39 mouse cellular contexts compared by ENCODE assay signal in genomic region chr7:24758520-24758919, GRCm38 (mm10). TPM values are rescaled to one million over a fixed set of nuclear protein-coding genes. Genes with fewer than 3 reads are reported as not detected.
"Had no signal": no experiment of that assay in that cellular context is flagged by ENCODE, and none has a peak within 500 bp of the region (broad histone marks: within the 10 kb centered on the region; RNA-seq: fewer than 3 reads in every experiment).

No protein-coding gene starts in this region.

- H3K27me3 ChIP-seq: heart, embryonic 15.5 days; hindbrain, embryonic 13.5 days; hindbrain, embryonic 15.5 days; kidney, embryonic 15.5 days; limb, embryonic 12.5 days had no signal

- H3K9me3 ChIP-seq: heart, embryonic 13.5 days; heart, embryonic 15.5 days; hindbrain, embryonic 13.5 days; hindbrain, embryonic 15.5 days; kidney, embryonic 15.5 days; limb, embryonic 10.5 days; limb, embryonic 12.5 days had no signal

- H3K4me2 ChIP-seq: heart, embryonic 11.5 days; heart, embryonic 13.5 days; heart, embryonic 15.5 days; hindbrain, embryonic 13.5 days; hindbrain, embryonic 15.5 days; kidney, embryonic 15.5 days; limb, embryonic 12.5 days; liver, embryonic 11.5 days had no signal

- ATAC-seq: hindbrain, postnatal 0 days; intestine, embryonic 16.5 days had no signal

- H3K36me3 ChIP-seq: heart, embryonic 13.5 days; heart, embryonic 15.5 days; hindbrain, embryonic 13.5 days; hindbrain, embryonic 15.5 days; kidney, embryonic 15.5 days; limb, embryonic 10.5 days; limb, embryonic 12.5 days had no signal

- H3K4me3 ChIP-seq: heart, adult 2 months; heart, embryonic 13.5 days; heart, embryonic 15.5 days; hindbrain, embryonic 13.5 days; hindbrain, embryonic 15.5 days; kidney, embryonic 15.5 days; left cerebral cortex, adult 2 months; limb, embryonic 10.5 days; limb, embryonic 12.5 days had no signal

- DNase-seq: gastrocnemius, postnatal 14 days; gastrocnemius, postnatal 36 days; heart, adult 11 months; heart, adult 2 months; heart, postnatal 14 days; heart, postnatal 36 days; kidney, adult 11 months; kidney, adult 2 months; kidney, adult 9 months; kidney, postnatal 14 days; kidney, postnatal 36 days; liver had no signal

- H3K27ac ChIP-seq: heart, adult 2 months; heart, embryonic 13.5 days; heart, embryonic 15.5 days; hindbrain, embryonic 13.5 days; hindbrain, embryonic 15.5 days; hindbrain, postnatal 0 days; kidney, embryonic 15.5 days; kidney, postnatal 0 days; left cerebral cortex, adult 2 months; limb, embryonic 10.5 days; limb, embryonic 12.5 days had no signal

- H3K9ac ChIP-seq: heart, embryonic 13.5 days; heart, embryonic 15.5 days; hindbrain, embryonic 13.5 days; hindbrain, embryonic 15.5 days; kidney, embryonic 15.5 days; limb, embryonic 12.5 days had no signal

- H3K4me1 ChIP-seq: heart, embryonic 13.5 days; heart, embryonic 15.5 days; hindbrain, embryonic 13.5 days; hindbrain, embryonic 15.5 days; kidney, embryonic 15.5 days; limb, embryonic 10.5 days; limb, embryonic 12.5 days had no signal

RNA-seq across cellular contexts. Expression of gene Cd177, which starts 1.6 kb away (rescaled TPM):
- total RNA-seq: gastrocnemius, adult 18-20 months; gastrocnemius, adult 8-10 months; gastrocnemius, postnatal 14 days; gastrocnemius, postnatal 36 days; layer of hippocampus, postnatal 10 days; layer of hippocampus, postnatal 25 days; left cerebral cortex, adult 2 months; left cerebral cortex, postnatal 14 days; left cerebral cortex, postnatal 36 days had no signal
- polyA plus RNA-seq: hindbrain, embryonic 11.5 days; limb, embryonic 10.5 days; limb, embryonic 12.5 days had no signal

RNA-seq across cellular contexts. Expression of gene Ceacam10, which starts 18.5 kb away (rescaled TPM):
- total RNA-seq: gastrocnemius, adult 18-20 months; gastrocnemius, adult 8-10 months; gastrocnemius, postnatal 14 days; gastrocnemius, postnatal 36 days; heart, adult 2 months; heart, postnatal 14 days; heart, postnatal 36 days; hindbrain, postnatal 0 days; layer of hippocampus, adult 18-20 months; layer of hippocampus, postnatal 10 days; layer of hippocampus, postnatal 25 days; left cerebral cortex, adult 2 months; left cerebral cortex, postnatal 14 days; left cerebral cortex, postnatal 36 days had no signal
- polyA plus RNA-seq: frontal cortex, adult 2 months; heart, adult 2 months; heart, embryonic 11.5 days; heart, embryonic 13.5 days; heart, postnatal 0 days; hindbrain, embryonic 11.5 days; hindbrain, embryonic 13.5 days; intestine, embryonic 14.5 days; kidney, adult 2 months; kidney, embryonic 15.5 days; limb, embryonic 12.5 days; limb, embryonic 14.5 days; liver, embryonic 11.5 days had no signal

RNA-seq across cellular contexts. Expression of gene Gm4763, which starts 31.8 kb away (rescaled TPM):
- total RNA-seq: gastrocnemius, adult 18-20 months; gastrocnemius, adult 8-10 months; gastrocnemius, postnatal 14 days; gastrocnemius, postnatal 36 days; heart, adult 2 months; heart, postnatal 14 days; heart, postnatal 36 days; hematopoietic stem cell, adult 5-6 weeks; hindbrain, postnatal 0 days; layer of hippocampus, adult 18-20 months; layer of hippocampus, postnatal 10 days; layer of hippocampus, postnatal 25 days; left cerebral cortex, adult 2 months; left cerebral cortex, postnatal 14 days; left cerebral cortex, postnatal 36 days had no signal
- polyA plus RNA-seq: frontal cortex, adult 2 months; heart, adult 2 months; heart, embryonic 11.5 days; heart, embryonic 13.5 days; heart, embryonic 15.5 days; heart, postnatal 0 days; hindbrain, embryonic 11.5 days; hindbrain, embryonic 13.5 days; hindbrain, embryonic 15.5 days; hindbrain, postnatal 0 days; intestine, embryonic 14.5 days; intestine, embryonic 16.5 days; kidney, adult 2 months; kidney, embryonic 15.5 days; kidney, postnatal 0 days; large intestine, adult 2 months; limb, embryonic 10.5 days; limb, embryonic 12.5 days; limb, embryonic 14.5 days; liver, embryonic 11.5 days had no signal

RNA-seq across cellular contexts. Expression of gene BC049730, which starts 49.5 kb away (rescaled TPM):
- total RNA-seq: gastrocnemius, adult 18-20 months; gastrocnemius, adult 8-10 months; gastrocnemius, postnatal 14 days; gastrocnemius, postnatal 36 days; heart, adult 2 months; heart, postnatal 14 days; heart, postnatal 36 days; hematopoietic stem cell, adult 5-6 weeks; hindbrain, postnatal 0 days; layer of hippocampus, adult 18-20 months; layer of hippocampus, postnatal 10 days; layer of hippocampus, postnatal 25 days; left cerebral cortex, adult 2 months; left cerebral cortex, postnatal 14 days; left cerebral cortex, postnatal 36 days had no signal
- polyA plus RNA-seq: frontal cortex, adult 2 months; heart, adult 2 months; heart, embryonic 11.5 days; heart, embryonic 13.5 days; heart, embryonic 15.5 days; heart, postnatal 0 days; hindbrain, embryonic 11.5 days; hindbrain, embryonic 13.5 days; hindbrain, embryonic 15.5 days; hindbrain, postnatal 0 days; intestine, embryonic 14.5 days; intestine, embryonic 16.5 days; kidney, adult 2 months; kidney, embryonic 15.5 days; kidney, postnatal 0 days; large intestine, adult 2 months; limb, embryonic 10.5 days; limb, embryonic 12.5 days; limb, embryonic 14.5 days; liver, embryonic 11.5 days had no signal
